Mouse (Mus musculus): ENCODE measurements around the gene Olfr64. TPM values are rescaled to one million over a fixed set of nuclear protein-coding genes. Genes with fewer than 3 reads are reported as not detected.

The Olfr64 gene
- not detected in 2 replicates for polyA plus RNA-seq (2016; fragmentation: Nextera tagmentation; extraction: Ambion mirVana)

DNA sequence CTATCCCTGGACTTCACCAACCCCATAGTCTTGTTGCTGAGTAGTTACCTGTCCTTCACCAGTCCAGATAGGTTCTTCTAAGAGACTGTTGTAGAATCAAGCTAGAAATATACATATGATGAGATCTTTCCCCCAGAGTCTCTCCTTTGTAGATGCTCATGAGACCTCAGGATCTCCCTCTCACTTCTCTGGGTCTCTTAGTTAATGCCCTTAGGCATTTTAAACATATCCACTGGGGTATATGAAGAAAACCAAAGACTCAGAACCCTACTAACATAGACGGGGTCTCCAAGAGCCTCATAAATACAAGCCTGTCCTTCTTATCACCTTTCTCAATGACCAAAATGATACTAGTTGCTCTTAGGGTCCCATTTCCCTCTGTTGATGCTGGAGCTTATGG lies at the start of gene Olfr64:
TSS of gene Olfr64 (minus strand) at position 101 of the 400 bp plus-strand sequence.
- no peak within 1 kb of the TSS for H3K9ac ChIP-seq
- no peaks in the 10 kb centered on the region for H3K36me3 ChIP-seq
- H3K4me1 ChIP-seq = no peaks in the 10 kb centered on the region
- no peak within 1 kb of the TSS for H3K4me2 ChIP-seq (replicated peaks)
- no peaks in the 10 kb centered on the region for H3K27me3 ChIP-seq (replicated peaks)
- H3K4me3 ChIP-seq = no peak within 1 kb of the TSS
- 88% methylated on average over 1 of the region's 1 CpGs for WGBS
- no peak within 1 kb of the TSS for H3K27ac ChIP-seq
- ATAC-seq (ENCODE audit: low FRiP score, low read depth) = no peak
- no peaks in the 10 kb centered on the region for H3K9me3 ChIP-seq

DNA sequence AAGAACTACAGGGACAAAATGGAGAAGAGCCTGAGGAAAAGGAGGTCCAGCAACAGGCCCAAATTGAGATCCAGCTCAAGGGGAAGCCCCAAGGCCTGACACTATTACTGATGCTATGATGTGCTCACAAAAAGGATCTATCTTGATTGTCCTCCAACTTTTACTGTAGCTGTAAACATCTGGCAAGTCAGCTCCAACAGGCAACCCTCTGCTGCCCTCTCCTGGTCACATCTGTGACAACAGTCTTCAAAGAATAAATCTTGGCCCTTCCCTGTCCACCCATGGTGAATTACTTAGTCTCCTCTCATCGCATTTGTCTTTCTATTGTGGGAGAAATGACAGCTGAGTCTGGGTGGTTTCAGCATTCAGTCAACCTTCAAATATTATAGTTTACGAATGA lies 48.4 kb upstream of the Olfr64 start:
- Histone ChIP-seq H3K4me1 (no peaks in the 10 kb centered on the region), H3K9me3 (no peaks in the 10 kb centered on the region), H3K9ac (no peak overlapping the region), H3K27ac (no peak overlapping the region), H3K27me3 (replicated peaks) (no peaks in the 10 kb centered on the region), H3K4me2 (replicated peaks) (no peak overlapping the region), H3K4me3 (no peak overlapping the region), H3K36me3 (no peaks in the 10 kb centered on the region)
- ATAC-seq (ENCODE audit: low FRiP score, low read depth) = no peak
- WGBS = 17% methylated on average over 2 of the region's 2 CpGs

DNA sequence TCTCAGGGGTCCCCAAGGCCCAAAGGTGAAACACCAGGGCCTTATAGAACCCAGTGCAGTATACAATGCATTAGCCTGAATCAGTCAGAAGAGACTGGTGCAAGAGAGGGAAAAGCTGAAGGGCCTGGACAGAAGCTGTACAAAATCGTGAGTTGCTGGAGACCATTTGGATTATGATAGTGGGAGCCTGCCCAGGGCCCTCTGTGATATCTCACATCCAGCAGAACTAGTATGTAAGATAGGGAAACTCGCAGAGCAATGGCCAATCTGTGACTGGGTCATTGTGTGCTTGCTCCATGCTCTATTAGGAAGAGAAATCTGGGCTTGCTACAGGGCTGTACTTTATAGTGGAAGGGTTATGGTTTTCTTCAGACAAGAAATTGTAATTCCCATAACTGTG lies 40.0 kb upstream of the Olfr64 start, which contains the start of gene Olfr632:
TSS of gene Olfr632 (plus strand) at position 84 of the 400 bp plus-strand sequence.
- Histone ChIP-seq H3K9me3 (no peaks in the 10 kb centered on the region), H3K4me1 (no peaks in the 10 kb centered on the region), H3K9ac (no peak within 1 kb of the TSS), H3K4me3 (no peak within 1 kb of the TSS), H3K27me3 (replicated peaks) (no peaks in the 10 kb centered on the region), H3K36me3 (no peaks in the 10 kb centered on the region), H3K27ac (no peak within 1 kb of the TSS), H3K4me2 (replicated peaks) (no peak within 1 kb of the TSS)
- whole genome bisulfite sequencing = 76% methylated on average over 2 of the region's 2 CpGs
- no peak for ATAC-seq (ENCODE audit: low FRiP score, low read depth)

DNA sequence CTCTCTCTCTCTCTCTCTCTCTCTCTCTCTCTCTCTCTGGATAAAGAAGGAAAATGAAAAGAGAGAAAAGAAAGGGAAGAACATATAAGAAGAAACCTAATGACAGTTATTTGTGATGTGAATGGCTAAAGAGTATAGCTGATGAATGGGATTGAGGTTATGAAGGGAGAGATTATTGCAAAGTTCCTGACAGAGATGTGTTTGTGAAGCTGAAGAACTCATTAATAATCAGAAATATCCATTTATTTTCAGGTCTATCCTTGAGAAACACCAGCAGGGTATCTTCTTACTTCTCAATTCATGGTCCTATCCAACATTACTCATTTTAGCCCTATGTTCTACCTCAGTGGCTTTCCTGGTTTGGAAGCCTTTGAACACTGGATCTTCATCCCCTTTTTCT lies 34.2 kb upstream of the Olfr64 start, which contains the start of gene Olfr631:
TSS of gene Olfr631 (plus strand) at position 301 of the 400 bp plus-strand sequence.
- no peak within 1 kb of the TSS for H3K9ac ChIP-seq
- no peak within 1 kb of the TSS for H3K4me2 ChIP-seq (replicated peaks)
- H3K9me3 ChIP-seq = no peaks in the 10 kb centered on the region
- ATAC-seq (ENCODE audit: low FRiP score, low read depth) = no peak
- H3K36me3 ChIP-seq = no peaks in the 10 kb centered on the region
- no peaks in the 10 kb centered on the region for H3K27me3 ChIP-seq (replicated peaks)
- no peak within 1 kb of the TSS for H3K27ac ChIP-seq
- H3K4me3 ChIP-seq = no peak within 1 kb of the TSS
- H3K4me1 ChIP-seq = no peaks in the 10 kb centered on the region

DNA sequence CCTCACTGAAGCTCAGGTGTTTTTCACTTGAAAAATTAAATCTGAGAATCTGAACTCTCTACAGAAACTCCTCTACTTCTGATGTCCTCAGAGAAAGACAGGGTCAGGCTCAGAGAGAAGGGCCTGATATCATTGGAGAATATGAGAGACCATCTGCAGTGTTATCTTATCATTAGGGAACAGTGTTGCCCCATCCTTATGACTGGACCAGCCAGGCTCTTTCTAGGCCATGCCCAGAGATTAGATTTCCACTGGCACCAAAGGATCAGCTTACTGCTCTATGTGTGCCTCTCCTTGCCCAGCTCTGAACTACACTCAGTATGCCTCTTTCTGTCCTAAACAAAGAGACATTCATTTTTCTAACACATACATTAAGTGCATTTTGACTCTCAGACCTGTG lies 21.1 kb upstream of the Olfr64 start:
- no peak overlapping the region for H3K27ac ChIP-seq
- H3K4me1 ChIP-seq = no peaks in the 10 kb centered on the region
- no peaks in the 10 kb centered on the region for H3K9me3 ChIP-seq
- H3K27me3 ChIP-seq (replicated peaks) = no peaks in the 10 kb centered on the region
- no peak overlapping the region for H3K4me2 ChIP-seq (replicated peaks)
- no peak overlapping the region for H3K9ac ChIP-seq
- H3K36me3 ChIP-seq = no peaks in the 10 kb centered on the region
- H3K4me3 ChIP-seq = no peak overlapping the region
- no peak for ATAC-seq (ENCODE audit: low FRiP score, low read depth)

DNA sequence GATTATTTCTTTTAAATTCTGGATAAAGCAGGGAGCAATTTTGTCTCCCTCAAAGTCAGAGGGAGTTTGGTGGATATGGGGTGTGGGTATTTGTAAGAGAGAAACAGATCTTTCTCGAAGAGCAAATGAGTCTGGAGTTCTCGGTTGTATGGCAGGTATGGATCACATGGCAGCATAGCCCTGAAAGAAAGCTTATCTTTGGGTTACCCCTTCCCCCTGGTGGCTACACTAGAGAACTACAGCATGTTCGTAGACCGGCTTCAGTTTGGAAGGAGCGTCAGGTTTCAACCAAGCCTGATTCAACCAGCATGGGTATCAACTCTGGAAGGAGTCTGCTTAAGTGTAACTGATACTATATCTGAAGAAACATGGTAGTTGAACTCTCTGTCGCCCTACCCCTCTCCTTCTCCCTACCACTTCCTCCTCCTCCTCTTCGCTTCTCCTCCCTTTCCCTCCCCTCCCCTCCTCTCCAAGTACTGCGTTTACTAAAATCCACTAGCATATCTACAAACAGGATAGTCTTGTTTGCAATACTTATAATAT lies 18.8 kb upstream of the Olfr64 start:
- Histone ChIP-seq H3K4me2 (replicated peaks) (no peak overlapping the region), H3K4me1 (no peaks in the 10 kb centered on the region), H3K27ac (no peak overlapping the region), H3K4me3 (no peak overlapping the region), H3K36me3 (no peaks in the 10 kb centered on the region), H3K27me3 (replicated peaks) (no peaks in the 10 kb centered on the region), H3K9me3 (no peaks in the 10 kb centered on the region), H3K9ac (no peak overlapping the region)
- ATAC-seq (ENCODE audit: low FRiP score, low read depth) = no peak
- 45% methylated on average over 8 of the region's 8 CpGs for WGBS

DNA sequence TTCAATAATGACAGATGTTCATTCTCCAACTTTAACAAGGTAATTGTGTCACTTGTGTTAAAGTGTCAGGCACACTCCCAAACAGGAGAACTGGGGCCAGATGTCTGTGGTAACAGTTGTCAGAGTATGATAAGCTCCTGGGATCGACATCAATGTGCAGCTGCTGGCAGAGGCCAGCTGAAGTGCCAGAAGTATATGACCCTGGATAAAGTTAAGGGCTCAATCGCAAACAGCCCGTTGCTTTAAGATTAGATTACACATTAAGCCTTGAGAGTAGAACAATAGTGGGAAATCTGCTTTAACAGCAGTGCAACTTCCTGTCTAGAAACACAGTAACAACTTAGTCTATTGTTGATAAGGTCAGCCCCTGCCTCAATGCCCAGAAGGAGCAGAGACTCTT lies 15.8 kb upstream of the Olfr64 start:
- Histone ChIP-seq H3K27me3 (replicated peaks) (no peaks in the 10 kb centered on the region), H3K4me2 (replicated peaks) (no peak overlapping the region), H3K27ac (no peak overlapping the region), H3K4me1 (no peaks in the 10 kb centered on the region), H3K9ac (no peak overlapping the region), H3K36me3 (no peaks in the 10 kb centered on the region), H3K4me3 (no peak overlapping the region), H3K9me3 (no peaks in the 10 kb centered on the region)
- no peak for ATAC-seq (ENCODE audit: low FRiP score, low read depth)
- 58% methylated on average over 3 of the region's 3 CpGs for WGBS

DNA sequence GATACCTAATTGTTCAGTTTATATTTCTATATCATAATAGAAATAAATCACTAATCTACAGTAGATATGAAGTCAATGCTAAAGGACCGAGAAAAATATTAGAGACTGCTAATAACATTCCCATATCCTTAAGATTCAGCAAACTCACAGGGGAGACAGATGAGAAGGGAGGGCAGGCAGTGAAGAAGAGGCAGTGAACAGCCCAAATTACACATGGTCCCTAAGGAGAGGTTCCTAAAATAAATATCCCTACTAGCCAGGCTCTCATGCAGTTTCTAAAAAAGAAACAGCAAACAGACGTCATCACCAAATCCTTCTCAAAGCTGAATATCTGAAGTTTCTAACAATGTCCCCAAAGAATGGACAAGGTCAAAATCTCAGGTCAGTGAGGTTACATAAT lies 8.9 kb upstream of the Olfr64 start, which contains the start of gene Olfr65:
TSS of gene Olfr65 (plus strand) at position 301 of the 400 bp plus-strand sequence.
- H3K36me3 ChIP-seq = no peaks in the 10 kb centered on the region
- 79% methylated on average over 2 of the region's 2 CpGs for WGBS
- H3K27ac ChIP-seq = no peak within 1 kb of the TSS
- no peaks in the 10 kb centered on the region for H3K27me3 ChIP-seq (replicated peaks)
- H3K4me2 ChIP-seq (replicated peaks) = no peak within 1 kb of the TSS
- H3K4me1 ChIP-seq = no peaks in the 10 kb centered on the region
- H3K9me3 ChIP-seq = no peaks in the 10 kb centered on the region
- no peak for ATAC-seq (ENCODE audit: low FRiP score, low read depth)
- no peak within 1 kb of the TSS for H3K9ac ChIP-seq
- no peak within 1 kb of the TSS for H3K4me3 ChIP-seq

DNA sequence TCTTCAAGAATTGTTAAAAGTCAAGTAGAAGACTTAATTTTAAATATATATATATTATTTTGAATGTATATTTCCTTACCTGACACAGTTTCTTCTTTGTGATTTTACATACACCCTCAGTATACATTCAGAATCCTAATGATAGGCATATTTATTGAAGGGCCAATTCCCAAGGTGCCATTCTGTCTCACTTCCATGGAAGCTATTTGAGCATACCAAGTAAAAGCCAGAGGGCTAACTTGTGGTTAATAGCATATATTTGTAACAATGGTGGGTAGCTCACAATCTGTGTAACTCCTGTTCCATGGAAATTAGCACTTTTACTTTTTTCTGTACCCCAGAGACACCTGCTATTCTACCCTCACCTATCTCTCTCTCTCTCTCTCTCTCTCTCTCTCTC lies 8.1 kb downstream of the Olfr64 start, which contains the start of gene Olfr66:
TSS of gene Olfr66 (minus strand) at position 101 of the 400 bp plus-strand sequence.
- no peak within 1 kb of the TSS for H3K9ac ChIP-seq
- H3K4me3 ChIP-seq = no peak within 1 kb of the TSS
- no peak within 1 kb of the TSS for H3K4me2 ChIP-seq (replicated peaks)
- no peaks in the 10 kb centered on the region for H3K4me1 ChIP-seq
- H3K36me3 ChIP-seq = no peaks in the 10 kb centered on the region
- H3K27me3 ChIP-seq (replicated peaks) = no peaks in the 10 kb centered on the region
- no peak within 1 kb of the TSS for H3K27ac ChIP-seq
- no peaks in the 10 kb centered on the region for H3K9me3 ChIP-seq
- ATAC-seq (ENCODE audit: low FRiP score, low read depth) = no peak

DNA sequence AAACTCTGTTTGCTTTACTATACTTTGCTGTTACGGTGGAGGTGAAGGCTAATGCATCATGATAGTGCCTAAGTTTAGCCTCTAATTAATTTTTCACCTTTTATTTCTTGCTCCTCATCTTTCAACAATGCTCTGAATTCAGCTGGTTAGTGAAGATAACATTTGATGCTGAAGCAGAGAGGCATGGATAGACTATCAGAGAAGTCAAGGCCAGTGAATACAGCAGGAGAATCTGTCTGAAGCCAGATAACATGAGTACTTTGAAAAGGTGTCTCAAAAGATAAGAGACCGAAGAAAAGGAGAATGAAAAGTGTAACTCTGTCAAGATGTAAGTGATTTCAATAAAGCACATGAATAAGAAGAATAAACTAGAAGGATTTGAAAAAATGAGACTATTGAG lies 17.2 kb downstream of the Olfr64 start:
- H3K9ac ChIP-seq = no peak overlapping the region
- H3K4me2 ChIP-seq (replicated peaks) = no peak overlapping the region
- no peaks in the 10 kb centered on the region for H3K4me1 ChIP-seq
- 91% methylated on average over 2 of the region's 2 CpGs for WGBS
- no peaks in the 10 kb centered on the region for H3K36me3 ChIP-seq
- no peaks in the 10 kb centered on the region for H3K27me3 ChIP-seq (replicated peaks)
- no peak overlapping the region for H3K27ac ChIP-seq
- H3K4me3 ChIP-seq = no peak overlapping the region
- ATAC-seq (ENCODE audit: low FRiP score, low read depth) = no peak
- H3K9me3 ChIP-seq = no peaks in the 10 kb centered on the region

DNA sequence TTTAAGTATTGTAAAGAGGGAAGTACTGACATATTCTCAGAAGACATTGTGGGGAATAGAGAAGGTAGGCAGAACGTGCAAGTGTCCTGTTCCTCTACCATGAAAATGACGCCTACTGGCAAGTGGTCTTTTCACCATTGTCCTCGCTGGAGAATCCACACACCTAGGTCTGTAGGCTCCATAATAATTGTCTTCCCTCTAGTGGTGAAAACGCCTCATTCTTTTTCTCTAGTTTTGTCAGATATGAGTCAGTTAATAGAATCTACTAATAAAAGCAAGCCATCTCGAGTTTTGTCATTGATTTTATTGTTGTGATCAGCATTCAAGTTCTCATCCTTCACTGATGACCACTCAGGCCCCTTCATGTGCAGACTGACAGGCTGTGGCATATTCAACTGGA lies 19.8 kb downstream of the Olfr64 start:
- H3K27ac ChIP-seq = no peak overlapping the region
- no peak overlapping the region for H3K4me3 ChIP-seq
- 59% methylated on average over 5 of the region's 5 CpGs for WGBS
- H3K9me3 ChIP-seq = no peaks in the 10 kb centered on the region
- no peaks in the 10 kb centered on the region for H3K36me3 ChIP-seq
- no peaks in the 10 kb centered on the region for H3K27me3 ChIP-seq (replicated peaks)
- no peak for ATAC-seq (ENCODE audit: low FRiP score, low read depth)
- H3K9ac ChIP-seq = no peak overlapping the region
- H3K4me2 ChIP-seq (replicated peaks) = no peak overlapping the region
- no peaks in the 10 kb centered on the region for H3K4me1 ChIP-seq

DNA sequence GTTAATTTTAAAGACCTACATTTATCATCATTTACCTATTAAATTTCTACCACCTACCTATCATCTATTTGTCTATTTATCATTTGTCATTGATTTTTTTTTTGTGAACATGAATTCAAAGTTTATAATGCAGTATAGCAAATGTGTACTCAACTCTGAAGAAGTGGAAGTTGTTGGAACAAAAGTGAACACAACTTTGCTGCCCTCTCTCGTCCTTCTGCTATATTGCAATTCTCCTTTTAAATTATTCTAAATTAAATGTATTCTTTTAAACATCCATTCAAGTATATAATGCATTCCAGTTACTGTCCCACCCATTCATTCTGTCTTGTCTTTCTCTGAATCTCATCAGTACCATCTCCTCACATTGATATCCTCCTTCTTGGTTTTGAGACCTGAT lies 21.2 kb downstream of the Olfr64 start:
- ATAC-seq (ENCODE audit: low FRiP score, low read depth) = no peak
- H3K4me2 ChIP-seq (replicated peaks) = no peak overlapping the region
- no peaks in the 10 kb centered on the region for H3K4me1 ChIP-seq
- no peak overlapping the region for H3K4me3 ChIP-seq
- H3K9me3 ChIP-seq = no peaks in the 10 kb centered on the region
- H3K27me3 ChIP-seq (replicated peaks) = no peaks in the 10 kb centered on the region
- no peak overlapping the region for H3K27ac ChIP-seq
- WGBS = 4% methylated on average over 1 of the region's 1 CpGs
- no peak overlapping the region for H3K9ac ChIP-seq
- no peaks in the 10 kb centered on the region for H3K36me3 ChIP-seq

DNA sequence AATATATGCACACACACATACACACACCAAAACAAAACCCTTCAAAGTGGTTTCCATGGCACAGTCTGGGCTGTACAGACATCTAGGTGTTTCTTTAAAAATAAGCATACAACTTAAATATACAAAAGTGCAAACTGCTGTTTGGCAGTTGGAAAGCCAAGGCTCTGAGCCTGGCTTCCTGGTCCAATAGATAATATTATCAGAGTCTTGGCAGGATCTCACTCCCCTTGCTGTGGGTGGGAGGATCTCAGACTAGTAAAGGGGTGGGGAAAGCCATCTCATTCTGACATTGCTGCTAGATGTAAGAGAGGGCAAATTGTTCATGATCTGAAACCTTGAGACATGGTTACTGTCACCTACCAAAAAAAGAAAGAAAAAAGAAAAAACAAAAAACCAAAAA lies 23.6 kb downstream of the Olfr64 start:
- Histone ChIP-seq H3K4me3 (no peak overlapping the region), H3K9me3 (no peaks in the 10 kb centered on the region), H3K27me3 (replicated peaks) (no peaks in the 10 kb centered on the region), H3K27ac (no peak overlapping the region), H3K4me2 (replicated peaks) (no peak overlapping the region), H3K4me1 (no peaks in the 10 kb centered on the region), H3K36me3 (no peaks in the 10 kb centered on the region), H3K9ac (no peak overlapping the region)
- no peak for ATAC-seq (ENCODE audit: low FRiP score, low read depth)

Data from neural tube, embryonic 12.5 days (tissue).